Mouse (Mus musculus) embryo, embryonic 10 days (tissue): ENCODE data around the gene Aadac.
A peak's percentile ranks its signal among the peaks of the same experiment; 100 is the strongest.

Experiments used
- DNase-seq: peaks from one replicate; pipeline ENCODE4 v3.0.0-alpha.2; 2015; ENCODE audit warnings: low spot score

Aadac gene

GRCm38 (mm10) chr3:60025417-60025816 is at the start of gene Aadac:
Gene Aadac, plus strand, starts transcription at chr3:60025717.
- no peak for DNase-seq

DNA sequence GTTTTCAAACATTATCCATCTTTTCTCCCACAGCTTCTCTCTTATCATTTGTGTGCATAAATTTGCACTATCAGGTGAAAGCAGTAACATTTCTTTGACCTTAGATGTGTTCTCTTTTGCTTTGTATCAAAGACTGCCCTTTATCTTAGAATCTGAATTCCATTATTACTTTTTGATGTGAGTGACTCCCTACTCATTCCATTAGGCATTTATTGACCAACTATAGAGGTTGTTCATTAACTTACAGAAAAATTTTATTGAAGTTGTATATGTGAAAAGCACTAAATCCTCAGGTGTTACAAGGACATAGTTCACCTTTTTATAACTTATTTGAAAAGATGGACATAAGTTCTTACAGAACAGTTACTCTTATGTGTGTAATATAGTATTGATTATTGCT is 21.9 kb upstream of the Aadac start:
- DNase-seq: no peak

- no peak for DNase-seq
These were observed 19.1 kb upstream of the Aadac start, which contains the start of gene Aadacl2 for GRCm38 (mm10) chr3:60006443-60006842. Gene Aadacl2, plus strand, starts transcription at chr3:60006743.

- DNase-seq: no peak
These were observed 6.0 kb downstream of the Aadac start for GRCm38 (mm10) chr3:60031511-60031910.

DNA sequence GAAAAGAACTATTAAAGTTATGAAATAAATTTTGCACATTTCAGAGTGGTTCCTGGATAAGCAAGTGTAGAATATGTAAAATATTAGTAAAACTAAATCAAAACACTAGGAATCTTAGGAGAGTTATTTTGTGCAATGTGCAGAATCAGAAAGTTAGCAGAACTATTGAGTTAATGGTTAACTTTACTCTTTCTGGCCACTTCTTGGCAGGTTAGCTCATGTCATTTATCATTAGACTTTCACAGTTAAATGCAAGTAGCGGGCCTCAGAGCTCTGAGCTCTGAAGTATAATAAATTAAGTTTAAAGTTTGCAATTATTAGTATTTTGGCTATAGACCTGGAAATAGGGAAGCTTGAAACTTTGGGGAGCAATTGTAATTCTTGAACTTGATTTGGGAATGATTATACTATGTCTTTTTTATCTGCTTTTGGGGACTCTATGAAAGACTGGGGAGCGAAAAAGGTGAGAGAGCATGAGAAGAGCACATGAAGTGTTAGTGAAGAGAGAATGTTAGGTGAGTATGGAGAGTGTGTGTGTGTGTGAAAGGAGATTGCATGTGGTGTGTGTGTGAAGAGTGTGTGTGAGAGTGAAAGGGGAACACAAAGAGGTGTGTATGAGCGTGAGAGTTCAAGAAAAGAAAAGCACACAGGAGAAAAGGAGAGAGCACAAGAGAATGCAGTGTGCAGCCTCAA is 20.9 kb downstream of the Aadac start:
- no peak for DNase-seq

DNA sequence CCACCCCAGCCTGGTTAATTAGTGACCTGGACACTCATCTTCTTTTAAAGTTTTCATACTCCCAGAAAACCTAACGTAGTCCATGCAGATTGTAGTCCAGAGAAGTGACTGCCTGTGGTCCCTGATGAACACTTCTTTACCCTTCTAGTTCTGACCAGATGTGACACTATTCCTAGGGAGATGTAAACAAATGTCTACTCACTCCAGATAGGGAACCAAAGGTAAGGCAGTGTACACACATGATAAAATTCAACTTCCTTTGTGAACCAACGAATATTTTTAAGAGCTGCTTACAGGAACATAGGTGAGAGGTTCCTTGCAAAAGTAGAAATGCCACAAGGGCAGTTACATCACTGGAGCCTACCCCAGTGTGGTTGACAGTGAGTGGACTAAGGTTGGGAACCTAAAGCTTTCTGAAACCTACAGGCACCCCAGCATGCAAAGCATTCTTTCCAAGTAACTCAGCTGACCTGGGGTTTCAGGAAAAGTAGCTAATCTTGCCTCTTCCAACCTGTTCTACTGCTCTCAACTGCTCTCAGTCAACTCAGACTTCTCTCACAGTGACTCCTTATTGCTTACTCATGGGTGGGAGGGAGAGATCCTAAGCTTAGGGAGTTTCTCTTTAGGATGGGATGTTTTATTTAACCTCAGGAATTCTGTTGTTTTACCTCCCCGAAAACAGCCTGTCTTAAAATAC is 27.9 kb downstream of the Aadac start:
- DNase-seq: no peak

- no peak for DNase-seq
These were observed 28.4 kb downstream of the Aadac start for GRCm38 (mm10) chr3:60053931-60054330.

GRCm38 (mm10) chr3:60056451-60056850 is 30.9 kb downstream of the Aadac start:
- DNase-seq: peak; percentile 37

GRCm38 (mm10) chr3:60057070-60057808 is 31.7 kb downstream of the Aadac start:
- no peak for DNase-seq

- no peak for DNase-seq
These were observed 32.2 kb downstream of the Aadac start for GRCm38 (mm10) chr3:60057809-60058082.

- no peak for DNase-seq
These were observed 53.4 kb downstream of the Aadac start for GRCm38 (mm10) chr3:60078883-60079415.

- DNase-seq: no peak
These were observed 55.1 kb downstream of the Aadac start for GRCm38 (mm10) chr3:60080572-60080971.

DNA sequence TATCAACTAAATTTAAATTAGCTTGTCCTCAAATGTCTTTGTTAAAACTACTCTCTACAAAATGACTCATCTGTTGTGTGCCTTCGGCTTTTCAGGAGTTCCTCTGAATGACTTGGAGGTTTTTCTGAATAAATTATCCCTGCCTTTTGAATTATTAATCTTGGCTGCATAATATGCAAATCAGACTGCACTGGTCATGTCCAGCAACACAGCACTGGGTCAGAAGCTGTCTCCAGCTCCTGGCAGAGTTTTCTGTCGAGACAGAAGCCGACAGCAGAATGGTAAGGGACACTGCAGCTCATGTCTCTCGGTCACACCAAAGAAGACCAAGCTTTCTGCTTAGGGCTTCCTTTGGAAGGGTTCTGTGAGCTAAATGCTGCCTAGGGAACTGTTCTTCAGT is 56.1 kb downstream of the Aadac start, which contains the start of gene Sucnr1:
Gene Sucnr1 (plus strand): TSS at position 222 of the 400 bp plus-strand sequence.
- no peak for DNase-seq

GRCm38 (mm10) chr3:60082746-60083145 is 57.2 kb downstream of the Aadac start:
- no peak for DNase-seq

DNA sequence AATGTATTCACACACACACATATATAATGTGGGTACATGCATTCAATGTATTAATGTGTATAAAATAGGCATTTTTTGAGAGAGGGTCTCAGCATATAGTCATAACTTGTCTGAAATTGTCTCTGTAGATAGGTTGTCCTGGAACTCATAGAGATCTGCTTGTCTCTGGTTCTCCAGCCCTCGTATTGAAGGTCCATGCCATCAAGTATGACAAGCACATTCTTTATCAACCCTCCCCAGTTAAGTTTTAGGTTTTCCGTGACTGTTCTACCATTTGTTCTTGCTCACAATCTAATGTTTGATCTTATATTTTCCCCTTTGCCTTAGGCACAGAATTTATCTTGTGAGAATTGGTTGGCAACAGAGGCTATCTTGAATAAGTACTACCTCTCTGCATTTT is 60.2 kb downstream of the Aadac start:
- no peak for DNase-seq
